Mouse (Mus musculus) liver (tissue): ENCODE results near the gene Gm11213.

Experiments
- DNase-seq: peaks from one replicate; pipeline ENCODE4 v3.0.0-alpha.2; 2020; ENCODE audit warnings: mixed read lengths

The Gm11213 gene

GRCm38 (mm10) chr4:63579649-63580048 lies 25.4 kb downstream of the Gm11213 start:
- DNase-seq: no peak

GRCm38 (mm10) chr4:63572621-63573020 lies 32.4 kb downstream of the Gm11213 start:
- no peak for DNase-seq

DNA sequence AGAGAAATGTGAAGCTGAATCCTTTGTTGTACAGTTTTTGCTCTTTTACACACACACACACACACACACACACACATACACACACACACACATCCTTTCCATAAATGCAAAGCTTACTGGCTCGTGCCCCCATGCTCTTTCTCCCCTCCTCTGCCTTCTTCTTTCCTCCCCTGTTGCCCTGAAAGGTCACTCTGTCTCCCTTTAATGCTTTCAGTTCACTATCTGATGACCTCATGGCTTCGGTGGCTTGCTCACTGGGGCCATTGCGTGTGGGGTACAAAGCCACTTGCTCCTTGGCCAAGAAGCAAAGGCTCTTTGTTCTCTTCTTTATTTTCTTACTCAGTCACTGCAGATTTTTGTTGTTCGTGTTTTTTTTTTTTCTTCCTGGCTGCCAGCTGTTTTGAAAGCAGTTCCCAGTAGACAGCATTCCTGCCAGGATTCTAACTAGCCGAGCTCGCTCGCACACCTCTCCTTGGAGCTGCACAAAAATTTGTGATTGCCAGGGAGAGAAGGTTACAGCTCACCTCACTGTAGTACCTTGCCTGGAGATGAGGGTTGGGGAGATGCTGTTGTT lies 34.8 kb downstream of the Gm11213 start:
- no peak for DNase-seq

DNA sequence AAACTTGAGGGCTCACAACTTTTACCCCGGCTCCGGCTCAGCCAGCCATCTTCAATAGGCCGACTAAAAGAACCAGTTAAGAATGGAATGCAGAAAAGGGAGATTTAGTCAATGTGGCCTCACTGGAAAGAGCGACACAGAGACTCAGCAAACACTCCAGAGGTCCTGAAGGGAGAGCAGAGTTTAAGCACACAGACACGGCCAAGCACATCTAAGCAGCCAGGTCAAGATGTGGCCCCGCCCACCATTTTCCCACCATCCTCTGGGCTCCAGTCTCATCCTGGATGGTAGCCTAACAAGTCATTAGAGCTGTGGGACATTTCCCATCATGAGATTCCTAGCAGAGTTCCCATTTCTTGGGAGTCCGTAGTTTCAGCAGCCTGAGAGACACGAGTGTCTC lies 35.7 kb downstream of the Gm11213 start:
- DNase-seq: no peak

DNA sequence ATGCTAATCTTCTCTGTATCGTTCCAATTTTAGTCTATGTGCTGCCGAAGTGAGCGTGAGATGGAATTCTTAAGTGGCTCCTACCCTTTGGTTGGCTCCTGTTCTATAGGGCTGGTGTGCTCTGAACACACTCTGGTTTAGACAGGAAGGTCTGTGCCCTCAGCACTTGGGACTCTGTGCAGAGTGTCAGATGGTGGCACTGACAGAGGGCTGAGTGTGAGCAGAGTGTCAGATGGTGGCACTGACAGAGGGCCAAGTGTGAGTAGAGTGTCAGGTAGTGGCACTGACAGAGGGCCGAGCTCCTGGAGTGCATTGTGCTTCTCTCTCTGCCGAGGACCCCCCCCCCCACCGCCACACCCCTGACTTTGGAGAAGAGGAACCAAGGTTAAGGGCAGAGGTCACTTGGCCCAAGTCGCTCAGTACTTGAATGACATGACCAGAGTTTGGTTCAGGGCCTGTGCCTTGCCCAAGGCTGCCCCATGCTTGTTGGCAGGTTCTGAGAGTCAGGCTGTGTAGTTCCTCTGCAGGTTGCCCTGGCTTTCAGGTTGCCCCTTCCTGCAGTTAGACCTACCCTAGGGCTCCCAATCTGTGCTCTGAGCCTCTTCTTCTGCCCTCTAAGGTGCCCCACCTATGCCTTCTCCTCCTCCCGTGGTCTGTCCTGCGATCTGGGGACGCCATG lies 37.2 kb downstream of the Gm11213 start:
- DNase-seq: no peak

DNA sequence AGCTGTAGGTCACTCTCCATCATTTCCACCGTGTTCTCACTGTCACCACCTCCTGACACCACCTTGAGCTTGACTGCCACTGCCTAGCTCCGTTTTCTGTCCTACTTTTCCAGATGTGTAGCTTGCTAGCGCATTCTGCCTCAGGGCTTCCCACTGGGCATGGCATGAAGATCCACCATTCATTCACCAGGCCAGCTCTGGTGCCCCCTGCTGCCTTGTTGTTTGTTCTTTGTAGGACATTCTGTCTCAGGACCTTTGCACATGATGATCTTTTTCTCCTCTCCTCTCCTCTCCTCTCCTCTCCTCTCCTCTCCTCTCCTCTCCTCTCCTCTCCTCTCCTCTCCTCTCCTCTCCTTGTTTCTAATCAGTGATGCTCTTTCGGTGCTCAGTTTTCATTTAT lies 42.3 kb downstream of the Gm11213 start:
- no peak for DNase-seq

- no peak for DNase-seq
Observed at GRCm38 (mm10) chr4:63561861-63562675, 43.0 kb downstream of the Gm11213 start.

DNA sequence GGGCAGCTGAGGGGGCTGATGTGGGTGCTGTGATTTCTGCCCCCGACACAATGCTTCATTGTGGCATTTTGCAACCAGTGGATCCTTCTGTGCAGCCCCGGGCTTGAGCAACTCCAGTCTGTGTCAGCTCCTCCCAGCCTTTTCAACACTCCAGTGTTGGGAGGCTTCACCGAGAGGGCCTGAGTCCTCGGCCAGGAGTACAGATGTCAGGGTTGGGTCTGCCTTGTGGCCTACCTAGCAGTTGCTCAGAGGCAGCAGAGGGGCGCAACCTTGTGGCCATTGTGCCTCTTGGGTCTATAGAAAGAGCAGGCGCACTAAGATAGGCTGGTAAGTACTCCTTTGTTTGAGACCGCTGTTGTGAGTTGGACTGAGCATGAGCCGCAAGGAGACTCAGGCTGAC lies 45.0 kb downstream of the Gm11213 start:
- no peak for DNase-seq

DNA sequence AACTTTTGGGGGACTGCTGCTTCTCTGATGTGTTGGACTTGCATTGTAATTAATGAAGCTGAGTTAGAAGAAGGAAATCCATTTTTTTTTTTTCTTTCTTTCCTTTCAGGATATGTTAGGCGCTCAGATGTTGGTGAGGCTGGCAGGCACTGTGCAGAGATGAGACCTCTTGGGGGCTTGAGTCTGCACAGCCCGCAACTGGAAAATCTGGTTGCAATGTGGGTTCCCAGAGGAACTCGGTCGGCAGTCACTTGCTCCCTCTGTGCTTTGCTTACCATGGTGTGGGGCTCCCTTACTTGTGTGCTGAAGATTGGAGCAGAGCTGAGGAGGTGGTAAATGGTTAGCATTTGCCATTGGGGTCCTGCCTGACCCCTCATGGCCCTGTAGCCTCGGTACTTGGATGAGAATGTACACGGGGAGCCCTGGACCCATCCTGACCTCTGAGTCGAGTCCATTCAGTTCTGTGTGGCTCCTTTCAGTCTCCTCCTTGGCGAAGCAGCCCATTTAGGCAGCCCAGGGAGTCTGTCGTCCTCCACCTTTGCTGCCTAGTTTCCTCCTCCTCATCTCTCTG lies 45.8 kb downstream of the Gm11213 start:
- no peak for DNase-seq

GRCm38 (mm10) chr4:63558407-63559081 lies 46.5 kb downstream of the Gm11213 start, which contains the start of gene Tmem268:
TSS of gene Tmem268 (plus strand) at chr4:63558781.
- DNase-seq: peak; percentile 79

- DNase-seq: peak; percentile 53
Observed at GRCm38 (mm10) chr4:63557124-63558059, 47.7 kb downstream of the Gm11213 start.

DNA sequence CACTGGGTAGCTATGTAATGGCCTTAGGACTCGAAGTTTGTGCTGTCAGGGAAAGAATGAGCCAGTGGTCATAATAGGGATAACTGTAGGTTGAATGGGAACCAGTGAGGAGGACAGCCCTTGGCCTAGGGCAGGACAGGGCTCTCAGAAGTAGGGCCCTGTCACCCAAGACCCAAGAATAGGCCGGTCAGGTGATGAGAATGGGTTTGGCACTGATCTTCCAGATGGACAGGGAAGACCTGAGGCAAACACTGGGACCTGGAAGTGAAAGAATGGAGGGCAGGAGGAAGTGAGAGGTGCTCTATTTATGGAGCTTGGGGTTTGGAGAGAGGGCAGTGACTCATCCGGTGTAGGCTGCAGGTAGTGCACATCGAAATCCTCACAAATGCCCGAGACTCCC lies 48.4 kb downstream of the Gm11213 start:
- DNase-seq: no peak

GRCm38 (mm10) chr4:63555111-63555510 lies 50.0 kb downstream of the Gm11213 start:
- no peak for DNase-seq

GRCm38 (mm10) chr4:63554616-63555015 lies 50.4 kb downstream of the Gm11213 start:
- no peak for DNase-seq

- no peak for DNase-seq
Observed at GRCm38 (mm10) chr4:63553789-63554576, 51.1 kb downstream of the Gm11213 start.

- DNase-seq: no peak
Observed at GRCm38 (mm10) chr4:63552865-63553264, 52.2 kb downstream of the Gm11213 start.

DNA sequence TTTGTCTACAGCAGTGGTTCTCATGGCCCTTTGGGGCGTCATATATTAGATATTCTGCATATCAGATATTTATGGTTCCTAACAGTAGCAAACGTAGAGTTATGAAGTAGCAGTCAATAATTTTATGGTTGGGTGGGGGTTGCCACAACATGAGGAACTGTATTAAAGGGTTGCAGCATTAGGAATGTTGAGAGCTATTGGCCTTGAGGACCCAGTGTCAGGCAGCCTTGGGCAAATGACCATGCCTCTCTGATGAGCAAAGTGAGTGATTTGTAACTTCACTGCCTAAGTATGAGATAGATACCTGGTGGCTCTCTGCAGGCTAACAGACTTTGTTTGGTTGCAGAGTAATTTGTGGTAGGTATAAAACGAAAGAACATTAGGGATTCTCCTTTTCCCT lies 54.2 kb downstream of the Gm11213 start:
- no peak for DNase-seq

- DNase-seq: no peak
Observed at GRCm38 (mm10) chr4:63548491-63548890, 56.6 kb downstream of the Gm11213 start.

DNA sequence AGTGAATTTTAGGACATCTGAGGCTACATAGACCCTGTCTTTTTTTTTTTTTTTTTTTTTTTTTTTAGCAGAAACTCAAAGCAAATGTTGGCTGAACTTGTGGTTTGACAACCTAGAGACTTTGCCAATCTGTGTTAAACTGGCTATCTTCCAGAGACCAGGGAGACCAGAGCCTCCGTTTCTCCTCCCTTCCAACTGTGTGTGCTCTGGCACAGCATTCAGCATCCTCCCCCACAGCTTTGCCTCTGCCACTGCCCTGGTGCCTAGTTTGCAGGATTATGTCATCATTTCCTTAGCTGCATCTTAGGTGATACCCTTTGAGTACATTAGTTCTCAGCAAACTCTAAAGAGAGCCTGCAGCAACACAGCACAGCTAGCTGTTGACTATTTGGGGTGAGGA lies 57.3 kb downstream of the Gm11213 start:
- no peak for DNase-seq
